Mouse (Mus musculus) thymus, postnatal 36 days (tissue): ENCODE measurements around the gene Fam219b.

Source experiments
- DNase-seq, 2 experiments: peaks; one replicate each; pipeline ENCODE4 v3.0.0; 2022; ENCODE audit warnings: mixed read lengths in 2 of 2

Gene Fam219b

DNA sequence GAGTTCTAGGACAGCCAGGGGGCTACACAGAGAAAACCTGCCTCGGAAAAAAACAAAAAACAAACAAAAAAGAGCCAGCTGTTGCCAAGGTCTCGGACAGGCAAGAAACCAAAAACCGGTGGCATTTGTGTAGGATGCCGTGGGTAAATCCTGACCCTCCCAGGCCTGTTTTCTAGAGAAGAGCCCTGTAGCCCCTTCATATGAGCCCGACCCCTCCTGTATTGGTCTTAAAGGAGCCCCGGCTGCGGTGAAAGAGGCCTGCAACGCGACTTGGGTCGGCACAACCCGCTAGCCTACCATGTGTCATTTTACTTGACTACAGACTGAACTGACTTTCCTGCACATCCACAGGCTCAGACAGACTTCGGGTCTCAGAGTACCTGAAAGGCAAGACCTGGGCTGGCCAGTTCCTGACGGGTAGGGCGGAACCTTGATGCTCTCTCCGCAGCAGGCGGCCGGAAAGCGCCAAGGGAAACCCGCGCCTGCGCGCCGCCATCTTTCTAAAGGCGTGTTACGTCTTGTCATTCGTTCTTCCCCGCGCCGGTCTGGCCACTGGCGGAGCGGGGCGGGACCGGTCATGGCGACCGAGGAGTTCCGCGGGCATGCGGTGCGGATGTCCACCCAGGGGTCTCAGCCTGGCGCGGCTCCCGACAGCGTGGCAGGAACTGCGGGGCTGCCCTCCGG, at the start of gene Fam219b:
Gene Fam219b, plus strand, starts transcription at position 485 of the 684 bp plus-strand sequence.
- DNase-seq: peak; percentile 85 to 86

DNA sequence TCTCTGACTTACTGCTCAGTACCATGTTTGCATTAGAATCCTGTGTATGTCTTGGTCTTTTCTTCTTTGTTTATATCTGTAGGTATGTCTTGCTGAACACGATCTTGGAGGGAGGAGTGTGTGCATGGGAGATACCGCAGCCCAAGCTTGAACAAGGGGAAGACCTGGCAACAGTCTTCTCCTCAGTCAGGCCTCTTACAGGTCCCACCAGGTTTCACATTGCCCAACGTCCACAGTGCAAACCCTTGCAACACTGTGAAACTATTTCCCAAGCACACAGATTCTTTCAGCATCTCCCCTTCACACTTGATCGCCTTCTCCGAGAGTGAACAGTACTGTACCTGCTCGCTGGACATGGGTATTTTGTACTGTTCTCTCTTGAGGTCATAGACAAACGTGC, 49.5 kb upstream of the Fam219b start:
- DNase-seq: no peak

DNA sequence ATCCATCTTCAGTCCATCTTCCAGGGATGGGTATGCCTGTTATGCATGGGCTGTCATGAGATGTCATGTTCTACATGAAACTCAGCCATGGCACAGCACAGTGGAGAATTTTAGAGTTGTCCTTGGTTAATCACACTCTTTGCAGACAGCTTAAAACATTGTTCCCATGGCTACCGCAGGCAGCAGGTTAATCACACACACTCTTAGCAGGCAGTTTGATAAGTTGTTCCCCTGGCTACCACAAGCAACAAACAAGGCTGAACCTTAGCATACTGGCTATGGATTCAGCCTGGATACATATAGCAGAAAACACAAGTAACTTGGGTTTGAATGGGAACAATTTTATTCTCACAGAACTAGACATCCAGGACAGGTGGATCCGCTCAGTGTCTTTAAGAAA, 43.8 kb upstream of the Fam219b start:
- DNase-seq: no peak

DNA sequence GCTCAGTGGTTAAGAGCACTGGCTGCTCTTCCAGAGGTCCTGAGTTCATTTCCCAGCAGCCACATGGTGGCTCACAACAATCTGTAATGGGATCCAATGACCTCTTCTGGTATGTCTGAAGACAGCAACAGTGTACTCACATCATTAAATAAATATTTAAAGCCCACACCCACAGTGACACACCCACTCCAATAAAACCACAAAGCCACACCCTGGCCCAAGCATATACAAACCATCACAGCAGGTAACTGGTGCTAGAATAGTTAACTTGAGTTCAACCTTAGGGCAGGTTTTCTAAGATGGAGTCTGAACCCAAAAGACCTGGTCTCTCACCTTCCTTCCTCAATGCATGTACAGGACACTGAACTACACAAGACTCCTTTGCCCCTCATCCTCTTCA, 42.4 kb upstream of the Fam219b start:
- DNase-seq: no peak

DNA sequence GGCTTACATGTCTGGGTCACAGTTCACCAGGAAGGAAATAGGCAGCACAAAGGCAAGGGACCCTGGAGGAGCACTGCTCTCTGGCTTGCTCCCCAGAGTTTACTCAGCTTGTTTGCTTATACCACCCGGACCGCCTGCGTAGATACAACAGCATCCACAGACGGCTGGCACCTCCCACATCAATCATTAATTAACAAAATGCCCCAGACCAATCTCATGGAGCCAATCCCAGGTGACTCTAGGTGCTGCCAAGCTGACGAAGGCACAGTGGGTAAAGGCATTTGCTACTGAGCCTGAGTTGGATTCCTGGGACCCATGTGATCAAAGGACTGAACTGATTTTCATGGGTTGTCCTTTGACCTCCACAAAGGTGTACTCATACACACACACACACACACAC, 40.1 kb upstream of the Fam219b start:
- DNase-seq: no peak

DNA sequence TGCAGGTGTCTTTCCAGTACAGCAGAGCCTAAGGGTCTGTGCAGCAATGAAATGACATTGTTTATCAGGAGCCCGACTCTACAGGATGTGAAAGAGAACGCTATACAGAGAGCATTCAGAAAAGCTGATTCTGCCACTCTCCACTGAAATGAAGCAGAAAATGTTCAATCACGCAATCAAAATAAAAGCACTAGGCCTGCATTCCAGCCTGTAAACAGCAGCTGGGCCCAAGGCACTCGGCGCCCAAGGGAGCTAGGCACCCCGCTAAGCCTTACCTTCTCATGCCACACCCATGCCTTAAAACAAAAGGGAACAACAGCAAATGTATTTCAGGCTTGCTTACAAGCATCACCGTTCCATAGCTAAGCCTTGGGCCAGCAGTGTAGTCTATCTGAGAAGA, 38.8 kb upstream of the Fam219b start:
- no peak for DNase-seq

DNA sequence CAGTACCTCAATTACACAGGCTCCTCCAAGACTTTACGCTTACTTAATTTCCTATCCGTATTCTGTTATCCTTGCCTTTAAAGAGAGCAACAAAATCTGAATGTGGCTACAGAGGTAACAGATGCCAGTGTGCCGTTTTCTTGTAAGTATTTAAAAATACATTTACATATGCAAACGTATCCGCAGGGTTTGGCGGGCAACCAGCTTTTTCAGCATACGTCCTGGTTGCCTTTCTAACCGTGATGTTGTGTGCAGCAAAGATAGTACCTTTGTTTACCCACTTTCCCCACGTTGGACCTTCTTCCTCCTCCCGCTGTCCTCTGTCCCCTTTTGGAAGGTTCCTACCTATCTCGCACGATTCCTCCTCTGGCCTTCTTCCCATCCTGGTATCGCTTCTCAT, 35.9 kb upstream of the Fam219b start:
- DNase-seq: no peak

DNA sequence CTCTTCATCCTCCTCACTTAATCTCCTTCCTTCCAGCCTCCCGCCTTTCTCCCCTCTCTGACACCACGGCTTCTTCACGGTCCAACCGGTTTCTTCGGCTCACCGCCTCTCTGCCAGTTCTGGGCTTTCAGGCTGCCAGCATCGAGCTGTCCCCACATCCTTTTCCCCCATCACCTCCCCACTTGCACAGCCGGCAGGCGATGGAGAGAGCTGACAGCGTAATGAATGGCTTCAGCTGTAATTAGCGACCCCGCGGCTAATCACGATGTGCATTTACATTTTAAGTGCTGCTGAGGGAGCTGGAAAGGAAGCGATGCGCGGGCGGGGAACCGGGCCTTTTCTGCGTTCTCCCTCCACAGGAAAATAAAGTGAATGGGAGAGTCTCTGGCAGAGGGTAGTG, 35.5 kb upstream of the Fam219b start:
- DNase-seq: no peak

DNA sequence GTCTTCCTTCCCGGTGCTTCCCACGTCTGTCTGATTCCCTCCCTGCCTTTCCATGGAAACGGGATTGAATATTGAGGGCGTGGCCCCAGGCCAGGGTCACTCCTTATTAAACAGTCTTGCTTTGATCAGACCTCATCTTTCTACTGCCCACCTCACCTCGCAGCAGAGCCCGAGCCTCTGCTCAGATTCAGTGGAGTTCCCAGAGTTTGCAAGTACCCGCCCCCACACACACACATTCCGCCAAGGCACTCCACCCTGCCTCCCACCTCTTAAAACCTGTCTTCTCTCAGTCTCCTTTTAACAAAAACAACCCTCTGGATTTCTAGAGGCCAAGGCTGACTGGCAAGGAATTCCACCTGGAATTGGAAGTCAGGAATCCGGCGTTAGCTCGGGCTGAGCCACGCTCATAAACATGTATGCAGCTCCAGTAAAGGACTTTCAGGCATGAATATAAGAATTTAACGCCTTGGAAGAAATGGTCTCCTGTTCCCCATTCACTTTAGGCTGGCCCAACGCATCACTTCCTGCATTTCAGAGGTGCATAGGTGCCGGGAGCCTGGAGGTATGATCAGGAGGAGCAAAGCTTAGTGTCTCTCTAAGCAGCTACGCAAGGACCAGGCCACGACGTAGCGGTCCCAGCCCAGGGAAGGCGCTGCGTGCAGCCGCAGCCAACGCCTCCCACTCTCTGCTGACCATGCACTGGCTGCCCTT, 34.3 kb upstream of the Fam219b start:
- no peak for DNase-seq

DNA sequence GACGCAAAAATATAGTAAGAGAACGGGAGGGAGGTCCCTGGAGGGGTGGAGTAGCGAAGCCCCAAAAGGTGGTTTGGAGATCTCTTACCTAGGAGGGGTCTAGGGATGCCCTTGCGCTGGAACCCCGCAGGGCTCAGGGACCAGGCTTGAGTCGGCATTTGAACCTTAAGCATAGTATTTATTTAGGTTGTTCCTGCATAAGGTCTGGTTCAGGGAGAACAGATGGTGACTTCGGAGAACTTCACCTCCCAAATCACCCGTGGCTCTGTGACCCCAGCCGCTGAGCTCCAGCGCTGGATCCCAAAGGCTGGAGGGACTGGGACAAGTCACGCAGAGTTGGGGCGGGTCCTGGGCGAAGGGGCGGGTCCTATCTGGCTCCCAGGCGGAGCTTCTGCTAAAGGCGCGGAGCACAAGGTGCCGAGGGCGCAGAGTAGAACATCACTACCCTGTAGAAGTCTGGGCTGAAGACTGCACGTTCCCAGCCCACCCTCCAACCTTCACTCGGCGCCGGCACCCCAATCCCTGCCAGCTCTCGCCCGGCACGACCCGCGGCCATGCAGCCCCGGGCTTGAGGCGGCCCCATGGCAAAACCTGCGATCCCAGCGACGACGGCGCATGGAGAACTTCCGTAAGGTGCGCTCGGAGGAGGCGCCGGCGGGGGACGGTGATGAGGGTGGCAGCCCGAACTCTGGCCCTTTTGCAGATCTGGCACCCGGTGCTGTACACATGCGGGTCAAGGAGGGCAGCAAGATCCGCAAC, 33.5 kb upstream of the Fam219b start, which contains the start of gene Rpp25:
Gene Rpp25, plus strand, starts transcription at position 405 of the 759 bp plus-strand sequence.
- DNase-seq: peak; percentile 6 to 25

DNA sequence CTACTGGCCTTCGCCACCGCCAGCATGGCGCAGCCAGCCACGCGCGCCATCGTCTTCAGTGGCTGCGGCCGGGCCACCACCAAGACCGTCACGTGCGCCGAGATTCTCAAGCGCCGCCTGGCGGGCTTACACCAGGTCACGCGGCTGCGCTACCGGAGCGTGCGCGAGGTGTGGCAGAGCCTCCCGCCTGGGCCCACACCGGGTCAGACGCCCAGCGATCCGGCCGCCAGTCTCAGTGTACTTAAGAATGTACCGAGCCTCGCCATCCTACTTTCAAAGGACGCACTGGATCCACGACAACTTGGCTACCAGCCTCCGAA, 33.0 kb upstream of the Fam219b start:
- peak; percentile 61 to 63 for DNase-seq

DNA sequence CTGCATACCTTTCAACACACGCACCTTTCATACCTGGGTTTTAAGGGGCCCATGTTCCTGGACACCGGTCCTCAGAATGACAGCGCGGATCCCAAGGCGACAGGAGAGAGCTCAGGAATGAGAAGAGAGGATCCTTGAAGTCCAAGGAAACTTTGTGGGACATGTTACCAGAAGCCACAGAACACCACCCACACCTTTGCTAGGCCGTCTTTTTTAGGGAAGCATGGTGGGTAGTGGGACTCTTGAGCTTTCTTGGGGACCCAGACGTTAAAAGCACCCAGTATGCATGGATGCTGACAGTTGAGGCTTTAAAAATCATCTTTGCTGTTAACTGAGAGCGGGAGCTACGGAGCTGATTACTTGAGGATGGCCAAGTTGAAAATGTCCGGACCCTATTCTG, 32.4 kb upstream of the Fam219b start:
- no peak for DNase-seq

DNA sequence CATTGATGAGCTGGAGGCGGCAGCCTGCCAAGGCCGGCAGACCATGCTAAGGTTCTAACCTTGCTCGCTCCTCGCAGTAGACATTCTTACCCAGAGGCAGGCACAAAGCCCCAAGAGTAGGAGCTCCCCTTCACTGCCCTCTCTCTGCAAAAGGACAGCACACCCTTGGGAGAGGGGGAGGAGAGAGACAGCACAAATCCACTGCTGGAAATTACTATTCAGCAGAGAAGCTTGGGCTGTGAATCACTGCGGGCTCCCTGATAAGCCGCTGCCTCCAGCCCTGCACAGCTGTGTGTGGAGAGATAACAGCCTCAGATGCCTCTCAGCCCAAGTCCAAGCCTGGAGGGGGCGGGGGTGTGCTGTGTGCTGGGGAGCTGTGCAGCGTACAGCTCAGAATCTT, 31.6 kb upstream of the Fam219b start:
- DNase-seq: no peak

DNA sequence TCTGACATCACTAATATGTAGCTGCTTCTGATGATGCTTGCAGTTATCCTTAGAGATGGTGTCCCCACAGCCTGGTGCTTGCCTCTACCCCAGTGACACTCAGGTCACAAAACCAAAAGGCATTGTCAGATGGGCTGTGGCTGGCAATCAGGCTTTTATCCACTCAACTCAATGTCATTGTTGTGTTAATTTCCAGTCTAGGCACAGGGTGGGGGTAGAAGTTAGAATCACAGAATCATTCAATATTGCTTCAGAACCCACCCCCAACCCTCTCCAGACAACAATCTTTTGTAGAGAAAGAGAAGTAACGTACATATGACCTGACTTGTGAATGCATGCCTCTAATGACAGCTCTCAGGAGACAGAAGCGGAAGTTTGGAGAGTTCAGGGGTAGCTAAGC, 26.8 kb upstream of the Fam219b start:
- DNase-seq: no peak

DNA sequence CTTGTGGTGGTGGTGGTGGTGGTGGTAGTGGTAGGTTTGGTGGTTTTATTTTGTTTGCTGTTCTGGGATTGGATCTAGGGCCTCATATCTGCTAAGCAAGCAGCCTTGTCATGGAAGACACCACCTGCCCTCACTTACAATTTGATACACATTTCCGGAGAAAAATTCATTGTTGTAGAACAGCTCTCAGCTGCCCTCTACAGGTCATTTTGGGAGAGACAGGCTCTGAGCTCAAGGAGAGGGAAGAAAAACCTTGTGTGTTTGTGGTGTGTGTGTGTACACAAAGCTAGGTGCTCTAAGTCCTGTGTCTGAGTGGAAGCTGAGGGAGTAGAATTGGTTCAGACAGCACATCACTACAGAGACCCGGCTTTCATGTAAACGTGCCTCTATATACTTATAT, 20.2 kb upstream of the Fam219b start:
- peak; percentile 56 to 65 for DNase-seq

DNA sequence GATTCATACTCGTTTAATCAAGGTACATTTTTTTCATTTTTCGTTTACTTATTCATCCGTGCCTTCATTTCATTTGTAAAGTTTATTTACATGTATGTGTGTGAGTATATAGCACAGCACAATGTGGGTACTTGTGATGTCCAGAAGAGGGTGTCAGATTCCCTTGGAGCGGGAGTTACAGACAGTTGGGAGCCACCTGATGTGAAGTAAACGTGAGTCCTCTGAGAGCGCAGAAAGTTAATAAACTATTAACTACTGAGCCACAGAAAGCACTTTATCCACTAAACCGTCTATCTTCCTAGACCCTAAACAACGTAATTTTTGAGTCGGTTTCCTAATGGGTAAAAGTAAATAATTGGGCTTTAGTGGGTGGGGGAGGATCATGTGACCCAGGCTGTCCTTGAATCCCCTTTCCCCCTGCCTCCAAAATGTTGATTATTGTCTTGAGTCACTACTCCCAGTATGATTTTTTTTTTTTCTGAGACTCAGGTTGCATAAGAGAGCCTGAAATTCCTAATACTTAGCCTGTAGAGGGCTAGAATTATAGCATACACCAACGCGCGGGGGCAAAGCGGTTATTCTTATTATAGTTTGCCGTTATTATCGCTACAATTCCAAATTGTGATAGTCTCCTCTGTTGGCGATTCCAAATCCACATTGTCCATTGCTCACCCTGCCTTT, 16.8 kb upstream of the Fam219b start:
- no peak for DNase-seq

DNA sequence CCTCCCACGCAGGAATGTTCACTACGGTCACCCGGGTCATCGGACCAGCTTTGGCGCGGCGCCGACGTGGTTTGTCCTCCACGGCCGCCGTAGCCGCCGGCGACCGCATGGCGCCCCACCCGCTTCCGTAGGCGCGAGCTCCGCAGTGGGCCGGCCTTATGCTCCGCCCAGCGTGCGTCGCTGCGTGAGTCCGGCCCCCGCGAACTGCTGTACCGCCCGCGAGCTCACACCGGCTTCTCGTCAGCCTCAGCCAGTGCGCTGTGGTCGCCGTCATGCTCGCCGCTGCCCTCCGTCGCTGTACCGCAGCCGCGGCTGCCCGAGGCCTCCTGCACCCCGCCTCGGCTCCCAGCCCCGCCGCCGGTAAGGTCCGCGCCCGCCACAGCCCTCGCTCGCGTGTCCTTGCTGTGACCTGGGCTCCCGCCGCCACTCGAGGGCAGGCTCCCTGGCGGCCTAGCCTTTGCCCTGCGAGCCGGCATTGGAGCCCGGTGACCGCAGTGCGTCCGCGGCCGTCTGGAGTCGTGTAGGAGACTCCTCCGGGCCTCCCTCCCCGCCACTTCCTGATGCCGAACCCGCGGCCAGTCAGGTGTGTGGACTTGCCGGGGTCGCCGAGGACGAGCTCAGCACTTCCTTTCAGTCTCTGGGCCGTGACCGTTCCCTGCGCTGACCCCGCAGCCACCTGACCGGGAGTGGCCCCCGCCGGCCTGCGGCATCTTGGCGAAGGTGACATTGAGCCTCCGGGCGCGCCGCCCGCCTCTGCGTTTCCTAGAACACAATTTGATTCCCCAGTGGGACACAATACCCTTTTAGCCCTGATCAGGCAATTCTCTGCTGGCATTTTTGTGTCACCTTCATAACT, 16.0 kb upstream of the Fam219b start, which contains the start of gene Cox5a:
Gene Cox5a, plus strand, starts transcription at position 219 of the 856 bp plus-strand sequence.
- DNase-seq: peak; percentile 88 to 92

DNA sequence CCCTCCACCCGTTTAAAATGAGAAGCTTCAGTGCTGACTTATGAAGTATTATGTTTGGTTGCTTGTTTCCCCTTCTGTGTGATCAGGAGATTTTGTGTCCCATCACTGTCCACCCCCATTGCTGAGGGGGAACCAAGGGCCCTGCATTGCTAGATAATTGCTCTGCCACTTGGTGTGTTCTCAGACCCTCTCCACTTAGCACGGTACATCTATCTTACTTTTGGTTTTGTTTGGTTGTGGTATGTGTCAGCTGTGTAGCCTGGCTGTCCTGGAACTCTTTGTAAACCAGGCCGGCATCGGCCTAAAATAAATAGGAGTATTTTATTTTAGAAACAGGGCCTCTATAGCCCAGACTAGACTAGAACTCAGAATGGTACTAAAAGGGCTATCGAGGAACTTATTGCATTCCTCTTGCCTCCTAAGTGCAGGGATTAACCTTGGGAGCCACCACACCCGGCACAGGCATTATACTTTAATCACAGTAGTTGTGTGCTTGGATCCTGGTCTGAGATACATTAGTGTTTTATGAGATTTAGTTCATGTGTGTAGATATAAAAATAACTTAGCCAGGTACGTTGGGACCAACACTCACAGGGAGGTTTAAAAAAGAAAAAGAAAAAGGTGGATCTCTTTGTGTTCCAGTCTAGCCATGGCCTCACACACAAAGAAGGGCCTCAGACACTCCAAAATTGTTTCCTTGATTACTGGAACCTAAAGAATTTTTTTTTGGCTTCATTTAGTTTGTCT, 15.0 kb upstream of the Fam219b start:
- DNase-seq: no peak

DNA sequence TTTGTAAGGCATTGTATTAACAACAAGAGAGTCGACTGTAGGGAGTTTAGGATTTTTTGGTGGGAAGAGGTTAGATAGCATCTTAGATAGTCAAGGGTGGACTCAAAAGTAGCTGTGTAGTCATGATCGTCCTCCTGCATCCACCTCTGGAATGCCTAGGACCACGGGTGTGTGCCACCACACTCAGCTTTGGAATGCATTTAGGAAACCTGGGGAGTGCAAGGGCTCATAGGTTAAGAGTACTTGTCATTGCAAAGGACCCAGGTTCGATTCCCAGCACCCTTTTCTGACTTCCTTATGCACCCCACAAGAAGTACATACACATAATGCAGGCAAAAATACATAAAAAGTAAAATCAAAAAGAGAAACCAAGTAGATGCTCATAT, 14.5 kb upstream of the Fam219b start:
- DNase-seq: no peak

DNA sequence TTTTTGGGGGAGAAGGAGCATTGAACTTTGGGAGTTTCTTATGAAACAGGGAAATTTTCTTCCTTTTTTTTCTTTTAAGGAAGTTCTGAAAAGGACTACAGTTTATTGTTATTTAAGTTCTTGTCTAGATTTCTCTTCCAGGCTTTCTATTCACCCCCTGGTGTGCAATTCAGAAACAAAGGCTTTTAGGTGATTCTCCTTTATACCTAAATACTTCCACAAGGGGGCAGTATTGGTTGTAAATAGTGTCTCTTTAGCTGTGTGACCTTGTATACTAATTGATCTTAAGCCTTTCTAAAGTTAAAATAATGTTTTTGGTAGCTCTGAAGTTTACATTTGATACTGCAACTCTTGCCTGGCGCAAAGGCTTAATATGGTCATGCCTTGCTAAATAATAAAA, 13.6 kb upstream of the Fam219b start:
- DNase-seq: no peak

DNA sequence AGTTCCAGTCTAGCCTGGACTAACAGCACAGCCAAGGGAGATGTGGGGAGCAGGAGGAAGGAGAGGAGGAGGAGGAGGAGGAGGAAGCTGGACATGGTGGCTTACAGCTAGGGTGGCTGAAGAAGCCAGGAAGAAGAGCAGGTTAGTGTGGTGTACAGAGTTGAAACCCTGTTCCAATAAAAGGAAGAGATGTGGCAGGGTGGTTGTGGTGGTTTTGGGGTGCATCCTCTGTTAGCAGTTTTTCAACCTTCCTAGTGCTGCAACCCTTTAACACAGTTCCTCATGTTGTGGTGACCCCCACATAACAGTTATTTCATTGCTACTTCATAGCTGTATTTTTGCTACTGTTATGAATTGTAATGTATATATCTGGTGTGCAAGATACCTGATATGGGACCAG, 12.9 kb upstream of the Fam219b start:
- no peak for DNase-seq

DNA sequence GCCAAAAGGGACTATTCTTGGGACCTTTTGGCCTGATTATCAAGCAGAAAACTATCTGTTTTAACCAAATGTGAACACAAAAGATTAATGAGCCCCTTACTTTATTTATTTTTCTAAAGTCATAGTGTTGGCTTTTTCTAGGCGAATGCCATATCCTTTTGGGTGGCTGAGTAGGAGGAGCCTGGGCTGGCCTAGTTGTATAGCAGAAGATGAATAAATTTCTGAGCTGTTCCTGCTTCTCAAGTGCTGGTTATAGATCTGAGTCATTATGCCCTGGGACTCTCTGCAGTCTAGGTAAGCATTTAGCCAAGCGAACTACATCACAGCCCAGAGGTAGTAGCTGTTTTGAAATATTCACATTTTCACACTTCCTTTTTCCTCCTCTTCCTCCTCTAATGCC, 11.8 kb upstream of the Fam219b start:
- no peak for DNase-seq
